Mouse (Mus musculus) myocyte (in vitro differentiated cells): ENCODE data around the gene Utf1. TPM values are rescaled to one million over a fixed set of nuclear protein-coding genes. Genes with fewer than 3 reads are reported as not detected.

Experiments used
- H3K27me3 ChIP-seq: one replicate; pipeline ENCODE4 v1.6.1; 2011; ENCODE audit not compliant: control insufficient read depth, insufficient read depth, insufficient read length
- H3K36me3 ChIP-seq: one replicate; pipeline ENCODE4 v1.6.1; 2011; ENCODE audit not compliant: control insufficient read depth, insufficient read depth
- H3K4me2 ChIP-seq: one replicate; pipeline ENCODE4 v1.6.1; 2011; ENCODE audit warnings: low read depth, control low read depth
- H3K4me3 ChIP-seq: one replicate; pipeline ENCODE4 v1.5.1; 2011; ENCODE audit warnings: mild to moderate bottlenecking, control low read depth, moderate library complexity
- H3K79me2 ChIP-seq: one replicate; pipeline ENCODE4 v1.6.1; 2011; ENCODE audit not compliant: control insufficient read depth, insufficient read depth
- H3ac ChIP-seq: one replicate; pipeline ENCODE4 v1.6.1; 2011; ENCODE audit not compliant: control insufficient read depth, insufficient read length
- CEBPB ChIP-seq: IDR thresholded peaks from 2 replicates; pipeline ENCODE4 v1.6.1; 2011; ENCODE audit warnings: mild to moderate bottlenecking, moderate library complexity; ENCODE audit not compliant: poor library complexity, insufficient read depth, severe bottlenecking
- E2F4 ChIP-seq: IDR thresholded peaks from one replicate; pipeline ENCODE4 v1.6.1; 2011; ENCODE audit warnings: mild to moderate bottlenecking, control low read depth, moderate library complexity; ENCODE audit not compliant: insufficient read depth
- MAX ChIP-seq: IDR thresholded peaks from one replicate; pipeline ENCODE4 v1.6.1; 2011; ENCODE audit warnings: low read depth, mild to moderate bottlenecking, control low read depth
- MYOD1 ChIP-seq, 3 experiments: IDR thresholded peaks; one replicate each; pipeline ENCODE4 v1.6.1; 2011; ENCODE audit warnings: control low read depth in 2 of 3, low read depth in 2 of 3, mild to moderate bottlenecking in 2 of 3, moderate library complexity in 1 of 3; ENCODE audit not compliant: insufficient read length in 2 of 3, control insufficient read depth in 1 of 3
- MYOG ChIP-seq, 3 experiments: IDR thresholded peaks; one replicate each; pipeline ENCODE4 v1.6.1; 2011; ENCODE audit warnings: control low read depth in 2 of 3, low read depth in 2 of 3, mild to moderate bottlenecking in 2 of 3; ENCODE audit not compliant: insufficient read length in 2 of 3, control insufficient read depth in 1 of 3, insufficient read depth in 1 of 3
- POLR2A ChIP-seq: IDR thresholded peaks from one replicate; pipeline ENCODE4 v1.6.1; 2011; ENCODE audit warnings: low read depth, mild to moderate bottlenecking, control low read depth, moderate library complexity; ENCODE audit not compliant: insufficient read length
- POLR2AphosphoS2 ChIP-seq: IDR thresholded peaks from one replicate; pipeline ENCODE4 v1.6.1; 2011; ENCODE audit warnings: low read depth, control low read depth; ENCODE audit not compliant: insufficient read length
- REST ChIP-seq: IDR thresholded peaks from one replicate; pipeline ENCODE4 v1.6.1; 2011; ENCODE audit warnings: mild to moderate bottlenecking, control low read depth, moderate library complexity; ENCODE audit not compliant: insufficient read depth, insufficient read length
- SRF ChIP-seq: IDR thresholded peaks from one replicate; pipeline ENCODE4 v1.6.1; 2011; ENCODE audit warnings: low read depth; ENCODE audit not compliant: control insufficient read depth, insufficient read length
- TCF12 ChIP-seq: IDR thresholded peaks from one replicate; pipeline ENCODE4 v1.6.1; 2011; ENCODE audit warnings: mild to moderate bottlenecking, control low read depth; ENCODE audit not compliant: poor library complexity, insufficient read depth, severe bottlenecking
- TCF3 ChIP-seq: IDR thresholded peaks from one replicate; pipeline ENCODE4 v1.6.1; 2011; ENCODE audit warnings: low read depth, control low read depth; ENCODE audit not compliant: insufficient read length
- USF1 ChIP-seq: IDR thresholded peaks from one replicate; pipeline ENCODE4 v1.6.1; 2011; ENCODE audit warnings: low read depth, mild to moderate bottlenecking, control low read depth, moderate library complexity
- polyA plus RNA-seq: library from polyadenylated mRNA; unstranded; fragments of >200 nt; fragmentation: generic; extraction: Trizol; gene quantifications from one replicate; pipeline ENCODE4 v1.2.1, GENCODE M21; 2012; ENCODE audit warnings: missing spikeins

The Utf1 gene
- polyA plus RNA-seq, 1 experiment: not detected

DNA sequence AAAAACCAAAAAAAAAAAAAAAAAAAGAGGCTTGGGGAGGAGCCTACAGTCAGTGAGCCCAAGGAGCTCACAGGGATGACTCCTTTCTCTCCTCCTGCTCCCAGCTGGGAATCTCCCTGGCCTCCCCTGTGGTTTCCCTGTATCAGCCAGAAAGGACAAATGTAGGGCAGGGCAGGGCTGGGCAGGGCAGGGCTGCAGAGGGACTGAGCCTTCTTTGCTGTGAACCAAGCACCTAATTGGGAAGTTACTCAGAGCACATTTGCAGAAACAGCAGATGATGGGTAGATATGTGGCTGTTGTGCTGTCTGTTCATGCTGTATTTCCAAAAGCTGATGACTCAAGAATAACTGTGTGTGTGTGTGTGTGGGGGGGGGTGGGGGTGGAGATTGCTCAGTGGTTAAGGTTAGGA is 29.3 kb downstream of the Utf1 start:
- Histone ChIP-seq H3K36me3 (no peaks in the 10 kb centered on the region), H3K27me3 (no peaks in the 10 kb centered on the region), H3K4me2 (no peak overlapping the region), H3K79me2 (no peaks in the 10 kb centered on the region), H3K4me3 (no peak overlapping the region), H3ac (no peak overlapping the region)
- TF ChIP-seq USF1 (no peak), MAX (no peak), MYOD1 (IDR thresholded peaks at IDR 0.05; ENCODE audit: control insufficient read depth in 1 of 3, insufficient read length in 2 of 3, low read depth in 2 of 3) (peak in 1 of 3 experiments; percentile 76), CEBPB (no peak), POLR2AphosphoS2 (no peak), MYOG (IDR thresholded peaks at IDR 0.05; ENCODE audit: control insufficient read depth in 1 of 3, insufficient read depth in 1 of 3, insufficient read length in 2 of 3, low read depth in 2 of 3) (peak; percentile 3 to 91 (median 43)), POLR2A (no peak), E2F4 (no peak), SRF (peak; percentile 48), REST (no peak), TCF12 (peak; percentile 71), TCF3 (peak; percentile 3)

DNA sequence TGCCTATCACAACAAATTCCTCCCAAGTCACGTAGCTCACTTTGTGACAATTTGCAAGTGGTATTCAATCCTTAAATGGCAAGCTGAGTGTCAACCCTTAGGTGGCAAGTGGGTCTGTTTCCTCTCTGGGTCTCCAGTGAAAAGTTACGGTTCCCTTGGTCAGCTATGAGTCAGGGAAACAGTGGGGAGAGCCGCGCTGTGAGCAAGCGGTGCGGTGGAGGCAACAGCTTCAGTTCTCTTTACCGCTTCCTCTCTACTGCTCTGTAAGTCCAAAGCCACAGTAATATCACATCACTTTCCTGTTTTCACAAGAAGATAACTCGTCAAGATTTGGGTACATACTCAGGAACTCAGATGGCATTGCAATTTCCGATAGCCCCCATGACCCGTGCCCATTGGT is 30.7 kb downstream of the Utf1 start:
- TF ChIP-seq MYOG (IDR thresholded peaks at IDR 0.05; ENCODE audit: control insufficient read depth in 1 of 3, insufficient read depth in 1 of 3, insufficient read length in 2 of 3, low read depth in 2 of 3) (no peak), POLR2AphosphoS2 (no peak), SRF (no peak)
- Histone ChIP-seq H3K4me3 (no peak overlapping the region), H3ac (no peak overlapping the region), H3K36me3 (no peaks in the 10 kb centered on the region), H3K4me2 (no peak overlapping the region), H3K27me3 (no peaks in the 10 kb centered on the region), H3K79me2 (no peaks in the 10 kb centered on the region)

DNA sequence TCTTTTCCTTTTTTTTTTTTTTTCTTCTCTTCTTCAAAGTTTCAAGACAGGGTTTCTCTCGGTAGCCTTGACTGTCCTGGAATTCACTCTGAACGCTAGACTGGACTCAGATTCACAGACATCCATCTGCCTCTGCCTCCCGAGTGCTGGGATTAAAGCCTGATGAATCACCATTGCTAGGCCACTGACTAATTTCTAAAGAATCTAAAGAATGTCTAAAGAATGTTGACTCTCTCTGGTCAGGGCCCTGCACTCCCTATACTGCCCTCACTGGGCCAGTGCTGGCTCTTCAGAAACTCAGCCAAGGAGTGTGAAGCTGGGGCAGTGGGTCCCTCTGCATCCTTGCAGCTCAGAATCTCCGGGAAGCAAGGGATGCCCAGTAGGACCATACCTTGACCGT is 31.9 kb downstream of the Utf1 start:
- Histone ChIP-seq H3ac (no peak overlapping the region), H3K4me3 (no peak overlapping the region), H3K4me2 (no peak overlapping the region), H3K79me2 (no peaks in the 10 kb centered on the region), H3K27me3 (no peaks in the 10 kb centered on the region), H3K36me3 (no peaks in the 10 kb centered on the region)
- TF ChIP-seq MYOD1 (IDR thresholded peaks at IDR 0.05; ENCODE audit: control insufficient read depth in 1 of 3, insufficient read length in 2 of 3, low read depth in 2 of 3) (no peak), TCF3 (no peak), POLR2A (no peak), E2F4 (no peak), MAX (no peak), REST (no peak), CEBPB (no peak), USF1 (no peak), MYOG (IDR thresholded peaks at IDR 0.05; ENCODE audit: control insufficient read depth in 1 of 3, insufficient read depth in 1 of 3, insufficient read length in 2 of 3, low read depth in 2 of 3) (no peak), TCF12 (no peak), POLR2AphosphoS2 (no peak), SRF (no peak)

DNA sequence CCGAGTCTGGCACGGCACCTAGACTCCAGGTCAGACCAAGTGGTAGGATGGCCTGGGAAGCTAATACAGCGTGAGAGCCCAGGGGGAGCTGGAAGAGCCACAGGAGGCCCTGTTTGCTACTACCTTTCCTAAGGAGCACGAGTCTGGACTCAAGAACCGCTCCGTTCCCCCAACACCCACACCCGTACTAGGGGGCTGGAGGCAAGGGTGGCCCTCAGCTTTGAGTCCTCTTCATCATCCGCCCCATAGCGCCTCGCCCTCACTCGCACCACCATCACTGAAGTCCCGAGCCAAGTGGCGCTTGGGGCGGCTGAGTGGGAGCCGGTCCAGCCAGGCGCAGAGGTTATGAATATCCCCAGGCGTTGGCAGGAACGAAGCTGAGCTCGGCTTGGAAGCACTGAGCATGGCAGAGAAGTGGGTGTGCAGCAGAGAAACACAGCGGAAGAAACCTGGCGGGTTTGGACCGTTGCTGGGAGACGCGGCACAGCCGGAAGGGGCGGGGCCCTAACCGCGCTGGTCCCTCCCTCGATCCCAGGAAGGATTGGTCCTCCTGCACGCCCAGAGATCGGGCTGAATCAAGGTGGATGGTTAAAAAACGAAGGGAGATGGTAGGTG is 34.8 kb downstream of the Utf1 start, which contains the start of gene 6430531B16Rik:
Gene 6430531B16Rik (minus strand): TSS at position 478 of the 615 bp plus-strand sequence.
- no peaks in the 10 kb centered on the region for H3K79me2 ChIP-seq
- no peak within 1 kb of the TSS for H3K4me2 ChIP-seq
- no peak within 1 kb of the TSS for H3ac ChIP-seq
- no peaks in the 10 kb centered on the region for H3K36me3 ChIP-seq
- no peaks in the 10 kb centered on the region for H3K27me3 ChIP-seq
- H3K4me3 ChIP-seq: no peak within 1 kb of the TSS
- no peak for TF ChIP-seq SRF
- TF ChIP-seq REST: no peak
- no peak for TF ChIP-seq POLR2A
- no peak for TF ChIP-seq CEBPB
- no peak for TF ChIP-seq USF1
- TF ChIP-seq MYOG (IDR thresholded peaks at IDR 0.05; ENCODE audit: control insufficient read depth in 1 of 3, insufficient read depth in 1 of 3, insufficient read length in 2 of 3, low read depth in 2 of 3): no peak
- no peak for TF ChIP-seq TCF3
- no peak for TF ChIP-seq POLR2AphosphoS2
- TF ChIP-seq TCF12: no peak
- no peak for TF ChIP-seq E2F4
- TF ChIP-seq MYOD1 (IDR thresholded peaks at IDR 0.05; ENCODE audit: control insufficient read depth in 1 of 3, insufficient read length in 2 of 3, low read depth in 2 of 3): no peak
- no peak for TF ChIP-seq MAX

DNA sequence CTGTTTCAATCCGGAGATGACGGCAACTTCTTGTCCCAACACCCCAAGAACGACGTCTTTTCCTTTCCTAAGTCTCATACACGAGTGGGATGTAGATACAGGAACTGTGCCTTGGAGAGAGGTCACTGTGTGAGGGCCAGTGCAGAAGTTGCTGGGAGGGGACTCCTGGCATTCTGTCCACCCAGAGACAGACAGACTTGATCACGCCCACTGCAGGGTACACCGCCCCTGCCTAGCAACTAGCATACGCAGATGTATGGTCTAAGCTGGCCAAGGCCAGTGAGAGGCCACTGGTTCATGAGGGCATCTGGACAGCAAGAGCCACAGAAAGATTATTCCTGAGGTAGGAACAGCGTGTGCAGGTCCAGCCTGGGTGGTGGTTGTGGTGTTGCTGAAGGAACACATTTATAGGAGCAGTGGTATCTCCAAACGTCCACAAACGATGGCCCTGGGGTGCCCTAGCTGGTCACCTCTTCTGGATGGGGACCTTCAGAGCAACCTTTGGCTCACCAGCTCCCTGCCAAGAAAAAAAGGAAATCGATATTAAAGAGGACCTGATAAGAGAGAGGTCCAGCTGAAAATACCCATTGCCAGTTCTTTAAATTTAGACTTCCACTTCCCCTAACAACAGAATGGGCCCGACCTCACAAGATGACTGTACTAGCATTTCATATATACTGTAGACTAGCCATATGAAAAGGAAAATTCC is 35.6 kb downstream of the Utf1 start:
- no peak overlapping the region for H3ac ChIP-seq
- H3K79me2 ChIP-seq: no peaks in the 10 kb centered on the region
- H3K4me3 ChIP-seq: no peak overlapping the region
- H3K27me3 ChIP-seq: no peaks in the 10 kb centered on the region
- no peak overlapping the region for H3K4me2 ChIP-seq
- TF ChIP-seq MYOD1 (IDR thresholded peaks at IDR 0.05; ENCODE audit: control insufficient read depth in 1 of 3, insufficient read length in 2 of 3, low read depth in 2 of 3) (no peak), USF1 (no peak), TCF3 (no peak), TCF12 (no peak), REST (no peak), CEBPB (no peak), POLR2A (no peak), E2F4 (no peak), POLR2AphosphoS2 (no peak), SRF (no peak)
- no peaks in the 10 kb centered on the region for H3K36me3 ChIP-seq
